Comparison of ENCODE assay signal across 8 mouse cellular contexts in genomic region chr13:37992638-37993371, GRCm38 (mm10). TPM values are rescaled to one million over a fixed set of nuclear protein-coding genes. Genes with fewer than 3 reads are reported as not detected.
A peak's percentile ranks its signal among the peaks of the same experiment; 100 is the strongest.
DNase-seq lines count a peak whose midpoint lies in the region; ATAC-seq and TF ChIP-seq lines count a peak whose summit lies in the region.

No protein-coding gene starts in this region.

- H3K36me3 ChIP-seq in C2C12 (ENCODE audit: control insufficient read depth, insufficient read depth): peaks cover 38% of the 10 kb centered on the region
- H3K36me3 ChIP-seq in forebrain, embryonic 10.5 days (replicated peaks): peaks cover 41% of the 10 kb centered on the region
- peaks cover 37% of the 10 kb centered on the region for H3K36me3 ChIP-seq in limb, embryonic 13.5 days
- peaks cover 35% of the 10 kb centered on the region for H3K36me3 ChIP-seq in myocyte (ENCODE audit: control insufficient read depth, insufficient read depth)

- H3K9me3 ChIP-seq in forebrain, embryonic 10.5 days: no peaks in the 10 kb centered on the region
- no peaks in the 10 kb centered on the region for H3K9me3 ChIP-seq in limb, embryonic 13.5 days

- no peak for ATAC-seq in limb, embryonic 13.5 days (ENCODE audit: low FRiP score, low read depth)

- H3ac ChIP-seq in C2C12 (ENCODE audit: control insufficient read depth, insufficient read length, low read depth) (peak overlapping the region; percentile 85), myocyte (ENCODE audit: control insufficient read depth, insufficient read length) (peak overlapping the region; percentile 84)

- peak; percentile 28 for DNase-seq in cerebellum, adult 9-11 months
- DNase-seq in cerebellum, adult 11 months: no peak
- no peak for DNase-seq in forebrain, embryonic 10.5 days (ENCODE audit: extremely low spot score, low spot score)
- DNase-seq in right cerebral cortex, adult 18-20 months: no peak
- no peak for DNase-seq in urinary bladder, postnatal 10 days (ENCODE audit: low spot score)

- no peak for TF ChIP-seq CTCF in C2C12 (IDR thresholded peaks at IDR 0.05; ENCODE audit: control insufficient read depth, insufficient read depth, insufficient read length)

- H3K4me2 ChIP-seq in limb, embryonic 13.5 days (replicated peaks): peak overlapping the region; percentile 90
- H3K4me2 ChIP-seq in myocyte (ENCODE audit: low read depth): peak overlapping the region; percentile 75

- H3K79me2 ChIP-seq in C2C12 (ENCODE audit: control insufficient read depth, insufficient read depth) (peaks cover 60% of the 10 kb centered on the region), myocyte (ENCODE audit: control insufficient read depth, insufficient read depth) (peaks cover 40% of the 10 kb centered on the region)

- 24% methylated on average over 10 of the region's 10 CpGs for WGBS in forebrain, embryonic 10.5 days
- WGBS in limb, embryonic 13.5 days: 7% methylated on average over 10 of the region's 10 CpGs

- peaks cover 42% of the 10 kb centered on the region for H3K79me3 ChIP-seq in C2C12 (ENCODE audit: low read depth)

- TF ChIP-seq POLR2A in myocyte (IDR thresholded peaks at IDR 0.05; ENCODE audit: insufficient read length, low read depth): no peak

- H3K4me3 ChIP-seq in C2C12 (ENCODE audit: insufficient read depth, poor library complexity, severe bottlenecking) (peak overlapping the region; percentile 75), myocyte (peak overlapping the region; percentile 74)
- peak overlapping the region; percentile 94 for H3K4me3 ChIP-seq in forebrain, embryonic 10.5 days
- H3K4me3 ChIP-seq in limb, embryonic 13.5 days: peak overlapping the region; percentile 93

- no peaks in the 10 kb centered on the region for H3K27me3 ChIP-seq in C2C12 (ENCODE audit: control insufficient read depth, insufficient read depth, insufficient read length)
- H3K27me3 ChIP-seq in forebrain, embryonic 10.5 days (ENCODE audit: poor library complexity, severe bottlenecking): no peaks in the 10 kb centered on the region
- no peaks in the 10 kb centered on the region for H3K27me3 ChIP-seq in limb, embryonic 13.5 days
- H3K27me3 ChIP-seq in myocyte (ENCODE audit: control insufficient read depth, insufficient read depth, insufficient read length): no peaks in the 10 kb centered on the region

- H3K9ac ChIP-seq in limb, embryonic 13.5 days: peak overlapping the region; percentile 96

- H3K27ac ChIP-seq in forebrain, embryonic 10.5 days: peak overlapping the region; percentile 98
- peak overlapping the region; percentile 93; the same call in 1 of the 2 replicates for H3K27ac ChIP-seq in limb, embryonic 13.5 days

- H3K4me1 ChIP-seq in forebrain, embryonic 10.5 days: peaks cover 18% of the 10 kb centered on the region
- peaks cover 9% of the 10 kb centered on the region for H3K4me1 ChIP-seq in limb, embryonic 13.5 days

TF ChIP-seq in C2C12, 6 proteins besides CTCF, POLR2A, EP300 and RAD21:
- no peak for TF ChIP-seq MAX (IDR thresholded peaks at IDR 0.05)
- no peak for TF ChIP-seq MYOG (IDR thresholded peaks at IDR 0.05; ENCODE audit: control insufficient read depth, extremely low read depth, insufficient read length)
- TF ChIP-seq CEBPB (IDR thresholded peaks at IDR 0.05; ENCODE audit: low read depth): peak; percentile 52
TF ChIP-seq in C2C12: peak in this region for 1.

TF ChIP-seq in myocyte, 11 proteins besides CTCF, POLR2A, EP300 and RAD21:
- TF ChIP-seq SRF (IDR thresholded peaks at IDR 0.05; ENCODE audit: control insufficient read depth, insufficient read length, low read depth): no peak
- 0 out of 2 replicates have a peak, but pooled peaks have one; percentile 27 for TF ChIP-seq CEBPB (IDR thresholded peaks at IDR 0.05; ENCODE audit: insufficient read depth, poor library complexity, severe bottlenecking)
- no peak for TF ChIP-seq USF1 (IDR thresholded peaks at IDR 0.05; ENCODE audit: low read depth)

RNA-seq across cellular contexts. Expression of gene Ssr1, which starts 1.2 kb away (rescaled TPM):
- polyA plus RNA-seq in C2C12 (2012; fragmentation: generic; extraction: Trizol): 70.7 TPM
- 117 and 126 TPM in 2 replicates for polyA plus RNA-seq in forebrain, embryonic 10.5 days (2016; fragmentation: Nextera tagmentation; extraction: Ambion mirVana)
- polyA plus RNA-seq in limb, embryonic 13.5 days (2015; fragmentation: Nextera tagmentation; extraction: Ambion mirVana): 143 and 150 TPM in 2 replicates
- polyA plus RNA-seq in myocyte (2012; fragmentation: generic; extraction: Trizol): 44.7 TPM

RNA-seq across cellular contexts. Expression of gene Riok1, which starts 44.0 kb away (rescaled TPM):
- polyA plus RNA-seq in C2C12 (2012; fragmentation: generic; extraction: Trizol): 11.8 TPM
- polyA plus RNA-seq in forebrain, embryonic 10.5 days (2016; fragmentation: Nextera tagmentation; extraction: Ambion mirVana): 50.4 and 55.9 TPM in 2 replicates
- polyA plus RNA-seq in limb, embryonic 13.5 days (2015; fragmentation: Nextera tagmentation; extraction: Ambion mirVana): 67.6 and 71.3 TPM in 2 replicates
- 9.9 TPM for polyA plus RNA-seq in myocyte (2012; fragmentation: generic; extraction: Trizol)

RNA-seq across cellular contexts. Expression of gene Cage1, which starts 44.1 kb away (rescaled TPM):
- polyA plus RNA-seq in C2C12 (2012; fragmentation: generic; extraction: Trizol) (0.09 TPM), myocyte (2012; fragmentation: generic; extraction: Trizol) (0.35 TPM)
- polyA plus RNA-seq in forebrain, embryonic 10.5 days (2016; fragmentation: Nextera tagmentation; extraction: Ambion mirVana): 0.65 and 1.1 TPM in 2 replicates
- 0.92 and 1.3 TPM in 2 replicates for polyA plus RNA-seq in limb, embryonic 13.5 days (2015; fragmentation: Nextera tagmentation; extraction: Ambion mirVana)
